10 mouse cellular contexts compared by ENCODE assay signal in genomic region chr5:43218847-43219132, GRCm38 (mm10). TPM values are rescaled to one million over a fixed set of nuclear protein-coding genes. Genes with fewer than 3 reads are reported as not detected.
DNase-seq lines count a peak whose midpoint lies in the region; ATAC-seq and TF ChIP-seq lines count a peak whose summit lies in the region.
"Had no signal": no experiment of that assay in that cellular context is flagged by ENCODE, and none has a peak within 500 bp of the region (broad histone marks: within the 10 kb centered on the region; RNA-seq: fewer than 3 reads in every experiment).

No protein-coding gene starts in this region.

- DNase-seq in heart, embryonic 10.5 days (ENCODE audit: low spot score), result no peak
- peak; percentile 8 for DNase-seq in lung, postnatal 14 days
- no peak for DNase-seq in lung, adult 18-20 months
- peak; percentile 94 for DNase-seq in kidney, adult 9 months
- no peak for DNase-seq in embryo, embryonic 11 days
- DNase-seq in right cerebral cortex, postnatal 4 days, result no peak
- DNase-seq: cerebellum, postnatal 36 days had no signal

- H3K4me3 ChIP-seq in heart, embryonic 13.5 days, result no peak overlapping the region
- no peak overlapping the region for H3K4me3 ChIP-seq in heart, embryonic 10.5 days
- H3K4me3 ChIP-seq in small intestine, adult 2 months (ENCODE audit: low read depth, low read length), result no peak overlapping the region
- H3K4me3 ChIP-seq: erythroblast, embryonic 14.5 days had no signal

- no peak for TF ChIP-seq POLR2A in small intestine, adult 2 months (IDR thresholded peaks at IDR 0.05; ENCODE audit: low read depth, low read length)

- no peaks in the 10 kb centered on the region for H3K36me3 ChIP-seq in heart, embryonic 13.5 days
- no peaks in the 10 kb centered on the region for H3K36me3 ChIP-seq in heart, embryonic 10.5 days
- H3K36me3 ChIP-seq in small intestine, adult 2 months (ENCODE audit: control insufficient read depth, insufficient read depth, low read length), result no peaks in the 10 kb centered on the region

- peak overlapping the region; percentile 70 for H3K27ac ChIP-seq in heart, embryonic 13.5 days (replicated peaks)
- H3K27ac ChIP-seq in heart, embryonic 10.5 days, result no peak overlapping the region
- 0 out of 2 replicates have a peak overlapping the region, but pooled peaks have one; percentile 66 for H3K27ac ChIP-seq in small intestine, adult 2 months (ENCODE audit: insufficient read depth, low read depth, low read length)

- no peak overlapping the region for H3K4me2 ChIP-seq in heart, embryonic 13.5 days

- ATAC-seq in heart, embryonic 13.5 days (ENCODE audit: extremely low read depth, insufficient number of reproducible peaks, low FRiP score, low TSS enrichment), result no peak

- H3K27me3 ChIP-seq in heart, embryonic 13.5 days (replicated peaks), result no peaks in the 10 kb centered on the region
- H3K27me3 ChIP-seq in heart, embryonic 10.5 days (ENCODE audit: insufficient read depth, poor library complexity, severe bottlenecking), result no peaks in the 10 kb centered on the region
- H3K27me3 ChIP-seq in small intestine, adult 2 months (ENCODE audit: control insufficient read depth, insufficient read depth, low read length), result no peaks in the 10 kb centered on the region

- WGBS in heart, embryonic 13.5 days, result 11% methylated on average over 1 of the region's 1 CpGs
- WGBS in heart, embryonic 10.5 days, result 36% methylated on average over 1 of the region's 1 CpGs
- WGBS in small intestine, adult 2 months, result 9% methylated on average over 1 of the region's 1 CpGs

- H3K4me1 ChIP-seq in heart, embryonic 13.5 days, result peaks cover 23% of the 10 kb centered on the region
- peaks cover 9% of the 10 kb centered on the region; the same call in 1 of the 2 replicates for H3K4me1 ChIP-seq in heart, embryonic 10.5 days
- H3K4me1 ChIP-seq in small intestine, adult 2 months (ENCODE audit: control insufficient read depth, insufficient read depth, insufficient read length, low read length), result peaks cover 9% of the 10 kb centered on the region; the same call in 1 of the 2 replicates

- H3K9me3 ChIP-seq in heart, embryonic 13.5 days, result no peaks in the 10 kb centered on the region
- no peaks in the 10 kb centered on the region for H3K9me3 ChIP-seq in heart, embryonic 10.5 days

- no peak overlapping the region for H3K9ac ChIP-seq in heart, embryonic 13.5 days

- TF ChIP-seq CTCF in small intestine, adult 2 months (IDR thresholded peaks at IDR 0.05; ENCODE audit: extremely low read depth, insufficient read length, insufficient replicate concordance, low read depth, low read length), result no peak

RNA-seq across cellular contexts. Expression of gene Cpeb2, which starts 14.2 kb away (rescaled TPM):
- 3.8 and 4.7 TPM in 2 replicates for polyA plus RNA-seq in heart, embryonic 13.5 days (2015; fragmentation: Nextera tagmentation; extraction: Ambion mirVana)
- 3.8 and 6.0 TPM in 2 replicates for polyA plus RNA-seq in heart, embryonic 10.5 days (2016; fragmentation: Nextera tagmentation; extraction: Ambion mirVana)
- 24.5 and 54.3 TPM in 2 replicates for polyA plus RNA-seq in small intestine, adult 2 months (2012; rRNA removed)

Comparison
In these comparisons a context has a peak if more than half of its experiments do, and no peak if none do; other contexts are left out.
1. DNase-seq: peak in lung, postnatal 14 days (single experiment) and kidney, adult 9 months (single experiment); none in heart, embryonic 10.5 days (single experiment), lung, adult 18-20 months (0 of 2), embryo, embryonic 11 days (single experiment) and right cerebral cortex, postnatal 4 days (single experiment).